Mouse (Mus musculus) T-cell, adult 2 months (primary cell): ENCODE results near the gene Pld3.
"Not testable (repeated sequence)": the region's sequence is repeated elsewhere in the genome, so short reads cannot be mapped to it uniquely, and the experiment has no call there.

ENCODE experiments used
- DNase-seq: peaks from one replicate; pipeline ENCODE4 v3.0.0; 2022; ENCODE audit warnings: low spot score

The Pld3 gene

GRCm38 (mm10) chr7:27523805-27524204 is 29.2 kb downstream of the Pld3 start:
- DNase-seq: no peak

GRCm38 (mm10) chr7:27522967-27523366 is 30.1 kb downstream of the Pld3 start, which contains the start of gene Hipk4:
Gene Hipk4 (plus strand): TSS chr7:27523267.
- DNase-seq: no peak

- DNase-seq: no peak
Observed at GRCm38 (mm10) chr7:27520599-27520998, 32.4 kb downstream of the Pld3 start.

GRCm38 (mm10) chr7:27520104-27520503 is 32.9 kb downstream of the Pld3 start:
- DNase-seq: no peak

GRCm38 (mm10) chr7:27518314-27518713 is 34.7 kb downstream of the Pld3 start:
- DNase-seq: no peak

- no peak for DNase-seq
Observed at GRCm38 (mm10) chr7:27514961-27515360, 38.1 kb downstream of the Pld3 start.

GRCm38 (mm10) chr7:27510809-27511208 is 42.2 kb downstream of the Pld3 start:
- no peak for DNase-seq

GRCm38 (mm10) chr7:27508648-27509005 is 44.4 kb downstream of the Pld3 start:
- DNase-seq: peak; percentile 76

GRCm38 (mm10) chr7:27507711-27508647 is 45.0 kb downstream of the Pld3 start:
- peak; percentile 97 for DNase-seq

GRCm38 (mm10) chr7:27506765-27507370 is 46.1 kb downstream of the Pld3 start:
- DNase-seq: no peak

- no peak for DNase-seq
Observed at GRCm38 (mm10) chr7:27501620-27502019, 51.4 kb downstream of the Pld3 start.

- no peak for DNase-seq
Observed at GRCm38 (mm10) chr7:27499036-27499435, 54.0 kb downstream of the Pld3 start, which contains the start of gene Prx. Gene Prx (plus strand): TSS chr7:27499324.

GRCm38 (mm10) chr7:27494659-27495367 is 58.2 kb downstream of the Pld3 start:
- DNase-seq: not testable (repeated sequence)

- DNase-seq: no peak
Observed at GRCm38 (mm10) chr7:27493450-27493849, 59.6 kb downstream of the Pld3 start.

- no peak for DNase-seq
Observed at GRCm38 (mm10) chr7:27493022-27493421, 60.0 kb downstream of the Pld3 start.

- DNase-seq: no peak
Observed at GRCm38 (mm10) chr7:27491856-27492255, 61.2 kb downstream of the Pld3 start.

GRCm38 (mm10) chr7:27490543-27491329 is 62.3 kb downstream of the Pld3 start:
- DNase-seq: peak; percentile 84

GRCm38 (mm10) chr7:27490227-27490542 is 62.8 kb downstream of the Pld3 start:
- DNase-seq: no peak

GRCm38 (mm10) chr7:27489270-27489869 is 63.6 kb downstream of the Pld3 start:
- DNase-seq: no peak

- DNase-seq: peak; percentile 20
Observed at GRCm38 (mm10) chr7:27487740-27488268, 65.2 kb downstream of the Pld3 start.
